Mouse (Mus musculus) ES-E14 (cell line): ENCODE measurements around the gene Fam184a.

Source experiments
- CHD2 ChIP-seq: IDR thresholded peaks from 2 replicates; pipeline ENCODE4 v1.6.1; 2014; ENCODE audit warnings: mild to moderate bottlenecking, low read depth, low read length, inconsistent platforms
- HCFC1 ChIP-seq: IDR thresholded peaks from 2 replicates; pipeline ENCODE4 v1.6.1; 2012; ENCODE audit warnings: low read length, inconsistent platforms, borderline replicate concordance; ENCODE audit not compliant: insufficient read depth
- MAFK ChIP-seq: IDR thresholded peaks from 2 replicates; pipeline ENCODE4 v1.6.1; 2014; ENCODE audit warnings: mild to moderate bottlenecking, low read depth, low read length, inconsistent platforms; ENCODE audit not compliant: insufficient read depth
- ZC3H11A ChIP-seq: IDR thresholded peaks from 2 replicates; pipeline ENCODE4 v1.6.1; 2012; ENCODE audit warnings: low read depth, mild to moderate bottlenecking, inconsistent platforms, low read length, borderline replicate concordance
- ZNF384 ChIP-seq: IDR thresholded peaks from 2 replicates; pipeline ENCODE4 v1.6.1; 2012; ENCODE audit warnings: low read depth, low read length, inconsistent platforms

DNA sequence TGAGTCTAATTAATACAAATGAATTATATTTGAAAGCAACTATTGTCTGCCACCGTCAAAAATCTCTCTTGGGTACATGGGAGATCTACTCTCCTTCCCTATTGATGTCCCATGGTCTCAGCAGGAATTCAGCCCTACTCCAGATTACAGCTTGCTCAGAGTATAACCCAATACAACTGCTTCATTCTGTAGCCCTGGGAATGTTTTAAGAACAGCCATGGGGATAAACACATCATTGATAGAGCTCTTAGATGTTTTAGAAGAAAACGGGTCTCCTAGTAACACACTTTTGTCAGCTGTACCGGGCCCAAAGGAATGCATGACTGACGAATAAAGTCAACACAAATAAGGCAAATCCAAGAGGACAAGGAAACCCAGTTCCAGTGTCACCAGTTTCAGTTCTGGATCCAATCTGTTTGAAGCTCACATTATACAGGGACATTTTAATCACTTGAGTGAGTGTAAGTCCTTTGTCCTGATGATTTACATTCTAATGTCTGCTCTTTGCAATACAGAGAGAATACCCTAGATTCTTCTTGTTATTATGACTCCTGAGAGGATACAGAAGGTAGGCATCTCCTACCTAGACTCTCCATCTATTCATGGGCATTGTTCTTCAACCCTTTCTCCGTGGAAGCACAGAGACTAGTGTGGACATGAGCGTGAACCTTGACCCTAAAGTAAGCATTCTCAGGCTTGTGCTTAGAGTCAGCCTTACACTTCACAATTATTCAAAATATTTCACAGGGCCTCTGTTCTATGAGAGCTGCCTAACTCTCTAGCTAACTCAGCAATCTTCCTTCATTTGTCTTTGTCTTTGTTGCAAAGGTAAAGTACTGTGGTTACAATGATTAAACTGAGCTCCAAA is 71.0 kb downstream of the Fam184a start:
- TF ChIP-seq MAFK (no peak), ZC3H11A (no peak), ZNF384 (no peak), CHD2 (no peak), HCFC1 (no peak)
